Mouse (Mus musculus) gastrocnemius, postnatal 36 days (tissue): Measurements from ENCODE around the gene Arl5b. TPM values are rescaled to one million over a fixed set of nuclear protein-coding genes. Genes with fewer than 3 reads are reported as not detected.

ENCODE experiments used
- DNase-seq, 2 experiments: peaks; one replicate each; pipeline ENCODE4 v3.0.0; 2022
- intact Hi-C: fragments of 180-260 bp; cut with DNase I; formaldehyde crosslinking; loops from one replicate; pipeline ENCODE4 v1.15.1; 2025
- long read RNA-seq, 2 experiments: library from polyadenylated mRNA; stranded (forward); transcript quantifications; one replicate each; pipeline ENCODE4 v2.0.0; 2021
- total RNA-seq, 2 experiments: library from RNA; stranded (reverse); gene quantifications; 2 replicates each; pipeline ENCODE4 v1.2.3; 2021

Arl5b gene
- total RNA-seq, result 10 to 100 TPM; 15.7 to 22.4 TPM
- long read RNA-seq, experiment 1, partial matches to known transcripts, result 0 of 4 reads
- long read RNA-seq, experiment 1, other reads (novel, unspliced or antisense), result 4 of 4 reads
- long read RNA-seq, experiment 2, partial matches to known transcripts, result 0 of 4 reads
- long read RNA-seq, experiment 2, other reads (novel, unspliced or antisense), result 4 of 4 reads

DNA sequence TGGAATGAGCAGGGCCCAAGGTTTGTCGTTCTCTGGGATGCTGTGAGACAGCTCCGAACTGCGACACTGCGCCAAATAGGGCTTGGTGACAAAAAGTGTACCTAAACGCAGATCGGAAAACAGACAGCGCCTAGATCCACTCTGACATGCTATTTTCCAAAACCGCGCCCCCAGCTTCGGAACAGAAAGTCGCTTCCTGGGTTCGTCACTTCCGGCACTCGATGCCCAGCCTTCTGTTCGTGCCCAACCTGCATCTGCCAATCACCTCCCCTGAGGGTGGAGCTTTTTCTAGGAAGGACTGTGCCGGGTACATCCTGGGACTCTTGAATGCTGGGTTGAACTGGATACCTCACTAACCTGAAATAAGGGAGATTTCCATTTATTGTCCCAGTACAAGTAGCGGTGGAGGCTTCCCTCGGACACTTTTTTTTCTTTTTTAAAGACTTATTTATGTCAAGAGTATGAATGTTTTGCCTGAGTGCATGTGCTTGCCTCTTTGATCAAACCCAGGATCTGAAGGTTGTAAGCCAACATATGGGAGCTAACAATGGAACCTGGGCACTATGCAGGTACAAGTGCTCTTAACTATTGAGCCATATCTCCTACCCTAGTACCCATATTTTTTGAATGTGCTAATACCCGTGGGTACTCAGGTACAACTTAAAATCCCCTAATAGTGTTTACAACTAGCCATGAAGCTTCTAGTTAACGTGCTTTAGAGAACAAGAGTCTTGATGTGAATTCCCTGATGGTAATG lies at the start of gene Arl5b:
TSS of gene Arl5b (plus strand) at position 279 of the 757 bp plus-strand sequence.
- intact Hi-C loops, result no loop called here
- peak; percentile 91 to 95 for DNase-seq

DNA sequence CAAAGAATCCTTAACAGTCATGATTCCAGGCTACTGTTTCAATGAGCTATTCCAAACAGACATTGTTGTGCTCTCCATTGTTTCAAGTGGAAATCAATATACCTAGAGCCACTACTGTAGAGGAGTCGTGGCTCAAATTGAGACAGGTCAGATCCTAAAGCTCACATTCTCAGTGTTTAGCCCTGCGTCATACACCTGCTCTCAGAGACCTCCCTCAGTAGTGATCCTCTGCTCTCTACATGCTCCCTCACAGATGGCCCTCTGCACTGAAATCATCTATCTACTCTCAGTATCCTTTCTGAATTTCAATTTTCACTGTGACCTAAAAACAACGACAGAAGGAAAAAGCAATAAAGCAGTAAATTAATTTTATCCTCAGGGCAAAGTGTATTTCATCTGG lies 41.7 kb upstream of the Arl5b start:
- DNase-seq, result no peak
- intact Hi-C loops, result no loop called here

DNA sequence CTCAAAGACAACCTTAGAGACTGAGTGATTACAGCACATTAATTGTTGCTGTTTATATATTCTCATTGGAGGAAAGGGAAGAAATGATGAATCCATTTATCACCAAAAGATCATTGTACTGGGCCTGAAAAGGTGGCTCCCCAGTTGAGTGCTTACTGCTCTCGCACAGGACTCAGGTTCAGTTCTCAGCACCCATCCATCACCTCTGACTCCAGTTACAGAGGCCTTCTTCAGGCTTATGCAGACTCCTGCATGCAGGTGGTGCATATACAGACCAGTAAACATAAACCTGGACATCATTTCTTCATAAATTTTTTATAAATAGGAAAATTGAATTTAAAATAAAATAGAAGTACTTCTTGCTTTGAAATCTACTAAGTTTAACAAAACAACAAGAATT lies 41.1 kb upstream of the Arl5b start:
- intact Hi-C loops, result no loop called here
- DNase-seq, result no peak

DNA sequence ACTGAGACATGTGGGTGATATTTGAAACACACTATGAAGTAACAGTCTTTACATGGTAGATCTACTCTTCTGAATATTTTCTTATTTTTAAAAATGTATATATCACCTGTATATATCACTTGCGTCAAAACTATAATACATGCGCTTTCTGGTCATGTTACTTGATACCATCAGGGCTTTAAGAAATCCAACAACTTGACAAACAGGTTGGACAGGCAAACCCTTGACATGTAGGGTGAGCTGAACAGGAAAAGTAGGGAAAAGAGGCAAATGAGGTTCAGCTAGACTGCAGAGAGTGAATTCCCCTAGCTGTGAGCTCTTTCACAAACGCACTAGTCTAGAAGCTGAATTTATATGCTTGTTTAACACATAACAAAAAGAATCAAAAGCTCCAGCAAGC lies 22.4 kb upstream of the Arl5b start:
- DNase-seq, result no peak
- intact Hi-C loops, result no loop called here

DNA sequence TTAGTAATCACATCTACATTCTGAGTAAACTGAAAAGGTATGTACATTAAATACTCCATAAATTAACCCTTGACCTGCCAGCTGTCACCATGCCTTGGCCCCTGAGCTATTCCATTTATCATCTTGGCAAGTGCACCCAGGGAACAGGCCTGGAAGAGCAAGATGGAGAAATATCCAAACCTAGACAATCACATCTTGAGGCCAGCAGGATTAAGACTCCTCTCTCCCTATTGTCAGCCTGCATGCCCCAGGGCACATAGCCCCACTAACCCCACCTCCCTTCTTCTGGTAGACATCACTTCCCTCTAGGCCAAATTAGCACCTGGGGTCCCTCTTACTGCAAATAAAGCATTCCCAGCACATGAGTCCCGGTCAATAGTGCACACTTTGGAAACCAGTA lies 21.4 kb upstream of the Arl5b start:
- intact Hi-C loops, result no loop called here
- DNase-seq, result no peak

DNA sequence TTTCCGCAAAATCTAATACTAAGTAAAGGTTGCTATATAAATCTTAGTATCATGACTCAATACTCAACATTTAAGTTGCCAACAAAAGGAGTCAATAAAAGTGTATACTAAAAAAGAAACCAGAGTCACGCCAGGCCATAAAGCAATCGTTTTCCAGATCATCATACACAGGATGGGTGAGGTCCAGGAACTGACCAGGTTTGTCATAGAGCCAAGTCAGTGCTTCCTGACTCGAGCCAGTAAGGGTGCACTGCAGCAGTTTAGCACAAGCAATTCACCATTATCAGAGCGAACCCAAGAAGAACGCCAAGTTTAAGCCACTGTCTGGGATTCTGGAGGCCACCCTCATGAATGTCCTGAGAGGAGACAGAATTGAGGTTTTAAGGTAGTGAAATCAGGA lies 10.5 kb upstream of the Arl5b start:
- intact Hi-C loops, result no loop called here
- DNase-seq, result no peak

DNA sequence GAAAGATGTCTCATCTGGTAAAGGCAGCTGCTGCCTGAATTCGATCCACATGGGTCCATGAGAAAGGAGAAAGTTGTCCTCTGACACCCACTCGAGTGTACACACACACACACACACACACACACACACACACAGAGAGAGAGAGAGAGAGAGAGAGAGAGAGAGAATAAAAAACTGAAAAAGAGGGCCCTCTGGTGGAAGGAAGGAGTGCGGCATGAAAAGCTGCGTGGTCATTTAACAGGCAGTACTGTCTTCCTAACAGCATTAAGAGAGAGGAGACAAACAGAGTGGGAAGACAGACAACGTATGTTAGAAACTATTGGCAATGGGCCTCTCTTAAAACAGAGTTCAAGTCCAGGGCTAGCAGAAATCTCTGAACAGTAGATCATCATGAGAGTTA lies 8.9 kb upstream of the Arl5b start:
- no peak for DNase-seq
- intact Hi-C loops, result no loop called here

DNA sequence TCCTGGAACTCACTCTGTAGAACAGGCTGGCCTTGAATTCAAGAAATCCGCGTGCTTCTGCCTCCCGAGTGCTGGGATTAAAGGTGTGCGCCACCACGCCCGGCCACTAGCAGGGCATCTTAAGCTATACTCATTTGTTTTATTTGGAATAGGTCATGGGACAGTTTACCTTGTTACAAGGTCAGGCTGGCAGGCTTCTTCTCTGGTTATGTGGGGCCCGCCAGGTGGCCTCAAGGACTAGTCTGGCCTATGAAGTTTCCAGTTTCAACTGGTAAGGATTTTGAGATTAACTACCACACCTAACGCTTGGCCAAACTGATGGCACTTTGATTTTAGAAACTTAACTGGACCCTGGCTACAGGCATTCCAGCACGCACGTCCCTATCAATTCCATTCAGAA lies 5.3 kb downstream of the Arl5b start:
- intact Hi-C loops, result no loop called here
- no peak for DNase-seq

DNA sequence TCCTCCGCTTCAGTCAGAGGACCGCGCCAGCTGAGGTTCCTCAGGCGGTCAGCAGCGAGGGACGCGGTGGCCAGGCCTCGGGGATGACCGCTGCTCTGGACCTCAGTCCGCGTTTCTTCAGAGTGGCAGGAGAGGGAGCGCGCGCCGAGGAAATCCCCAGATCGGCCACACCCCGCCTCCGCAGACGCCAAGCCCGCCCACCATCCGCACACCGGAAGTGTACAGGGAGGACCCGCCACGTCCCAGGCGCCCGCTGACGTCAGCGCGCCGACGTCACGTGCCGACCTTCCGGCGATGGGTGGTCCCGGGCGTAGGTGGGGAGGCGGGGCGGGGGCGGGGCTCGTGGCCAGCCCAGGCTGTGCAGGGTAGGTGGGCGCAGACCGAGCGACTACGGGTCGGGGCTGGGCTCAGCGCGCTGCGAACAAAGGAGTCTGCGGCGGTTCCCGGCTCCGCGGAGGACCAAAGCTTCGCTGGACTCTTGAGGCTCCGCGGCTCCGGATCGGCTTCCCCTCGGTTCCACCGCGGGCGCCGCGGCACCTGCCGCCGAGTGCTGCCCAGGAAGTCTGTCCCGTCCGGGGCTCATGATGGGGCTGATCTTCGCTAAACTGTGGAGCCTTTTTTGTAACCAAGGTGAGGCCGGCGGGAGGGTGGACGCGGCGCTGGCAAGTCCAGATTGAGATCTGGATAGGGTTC lies 5.9 kb downstream of the Arl5b start, which contains the start of gene Nsun6:
TSS of gene Nsun6 (minus strand) at position 125 of the 693 bp plus-strand sequence.
- intact Hi-C loops, result no loop called here
- DNase-seq, result peak; percentile 92 to 98

DNA sequence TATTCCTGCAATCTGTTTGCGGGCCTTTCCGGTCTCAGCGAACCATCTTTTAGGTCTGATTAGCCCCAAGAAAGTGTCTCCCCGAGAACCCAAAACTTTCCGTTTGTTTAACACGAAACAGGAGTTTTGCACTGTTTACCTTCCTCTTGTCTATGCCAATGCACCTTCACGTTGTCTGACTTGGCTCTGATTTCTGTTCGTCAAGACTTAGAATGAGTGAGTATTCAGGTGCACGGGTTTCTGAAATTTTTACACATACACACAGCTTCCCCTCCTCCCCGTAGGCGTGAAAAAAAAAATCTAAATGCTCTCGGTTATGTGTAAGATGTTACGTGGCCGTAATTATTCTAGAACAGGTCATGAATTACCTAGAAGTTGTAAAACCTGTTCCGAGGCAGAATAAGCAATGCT lies 6.6 kb downstream of the Arl5b start:
- intact Hi-C loops, result no loop called here

DNA sequence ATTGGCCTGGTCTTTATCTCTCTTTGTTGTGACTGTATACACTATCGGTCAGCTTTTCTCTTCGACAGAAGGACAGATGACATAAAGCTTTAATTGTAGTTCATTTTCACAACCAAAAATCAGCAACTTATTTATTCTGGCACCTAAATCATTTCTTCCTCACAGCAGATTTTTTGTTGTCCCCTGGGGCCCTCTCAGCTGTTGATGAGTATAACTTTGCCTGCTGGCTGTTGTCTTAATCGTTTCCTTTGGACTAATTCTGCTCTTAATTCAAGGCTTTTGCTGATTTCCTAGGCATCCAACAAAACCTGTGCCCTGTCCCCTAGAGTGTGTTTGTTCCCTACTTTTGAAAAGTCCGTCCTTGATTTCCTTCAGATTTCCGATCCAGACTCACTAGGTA lies 9.0 kb downstream of the Arl5b start:
- DNase-seq, result peak in 1 of 2 experiments; percentile 15
- intact Hi-C loops, result no loop called here

More for the DNA sequence above, 6.6 kb downstream of the Arl5b start:
- no peak for DNase-seq

DNA sequence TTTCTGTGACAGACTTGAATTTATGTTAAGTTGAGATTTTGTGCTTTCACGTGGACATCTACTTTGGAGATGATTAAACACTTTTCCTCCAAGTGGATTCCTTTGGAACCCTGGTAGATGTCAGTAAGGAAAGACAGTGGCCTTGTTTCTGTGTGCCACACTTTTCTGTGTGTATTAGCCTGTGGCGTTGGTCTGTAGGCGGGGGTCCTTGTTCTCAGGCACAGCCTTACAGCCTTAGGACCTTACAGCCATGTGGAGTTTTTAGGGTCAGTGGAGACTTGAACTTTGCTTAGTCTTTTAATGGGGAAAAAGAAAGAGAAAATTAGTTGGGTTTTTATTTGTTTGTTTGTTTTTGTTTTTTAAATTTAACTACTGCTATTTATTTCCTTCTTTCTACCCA lies 11.7 kb downstream of the Arl5b start:
- intact Hi-C loops, result no loop called here
- no peak for DNase-seq

DNA sequence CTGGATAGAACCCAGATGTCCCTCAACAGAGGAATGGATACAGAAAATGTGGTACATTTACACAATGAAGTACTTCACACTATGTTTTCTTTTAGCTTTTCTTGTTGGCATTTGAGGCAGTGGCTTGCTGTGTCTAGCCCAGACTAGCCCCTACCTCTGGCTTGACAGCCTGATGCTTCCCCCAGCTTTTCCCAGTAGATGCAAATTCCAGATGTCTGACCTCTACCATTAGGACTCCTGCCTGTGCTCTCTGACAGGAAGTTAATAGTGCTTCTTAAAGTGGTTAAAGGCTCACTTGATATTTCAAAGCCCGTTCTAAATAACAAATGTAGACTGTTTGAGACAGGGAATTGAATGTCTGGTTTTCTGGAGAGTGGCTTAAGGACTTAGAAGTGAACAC lies 14.6 kb downstream of the Arl5b start:
- no peak for DNase-seq
- intact Hi-C loops, result no loop called here

DNA sequence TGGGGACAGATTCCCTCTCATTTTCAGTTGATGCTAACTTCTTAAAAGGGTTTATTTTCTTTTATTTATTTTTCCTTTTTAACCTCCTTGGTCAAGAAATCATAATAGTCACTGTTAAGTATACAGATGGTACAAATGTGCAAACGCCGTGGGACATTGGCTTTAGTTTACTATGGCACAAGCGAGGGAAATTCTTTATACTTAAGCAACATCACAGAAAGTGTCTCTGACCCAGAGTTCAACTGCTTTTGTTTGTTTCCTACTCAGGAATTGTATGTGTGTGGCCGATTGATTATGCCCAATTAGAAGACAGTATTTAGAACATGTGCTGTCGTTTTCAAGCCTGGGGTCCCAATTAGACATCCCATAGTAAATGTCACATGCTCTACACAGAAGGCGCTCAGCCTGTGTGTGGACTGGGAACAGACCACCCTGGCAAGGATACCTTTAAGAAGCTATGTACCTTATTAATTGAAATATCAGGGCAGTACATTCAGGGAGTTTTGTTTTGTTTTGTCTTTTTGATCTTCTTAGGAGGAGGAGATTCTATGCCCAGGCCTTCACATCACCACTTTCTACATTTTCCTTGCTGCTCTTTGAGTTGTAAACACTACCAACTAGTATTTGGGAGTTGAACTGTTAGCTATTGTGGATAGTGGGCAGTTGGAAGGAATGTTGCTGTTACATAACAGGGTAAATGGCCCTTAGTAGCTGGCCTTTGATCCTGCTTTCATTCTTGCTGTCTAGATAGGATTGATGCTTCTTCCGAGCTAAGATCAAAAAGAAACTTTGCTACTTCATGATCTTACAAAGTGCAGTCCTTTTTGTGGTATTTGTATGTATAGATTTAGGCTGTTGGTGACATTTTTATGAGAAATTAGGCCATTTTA lies 15.4 kb downstream of the Arl5b start:
- intact Hi-C loops, result no loop called here
- no peak for DNase-seq

DNA sequence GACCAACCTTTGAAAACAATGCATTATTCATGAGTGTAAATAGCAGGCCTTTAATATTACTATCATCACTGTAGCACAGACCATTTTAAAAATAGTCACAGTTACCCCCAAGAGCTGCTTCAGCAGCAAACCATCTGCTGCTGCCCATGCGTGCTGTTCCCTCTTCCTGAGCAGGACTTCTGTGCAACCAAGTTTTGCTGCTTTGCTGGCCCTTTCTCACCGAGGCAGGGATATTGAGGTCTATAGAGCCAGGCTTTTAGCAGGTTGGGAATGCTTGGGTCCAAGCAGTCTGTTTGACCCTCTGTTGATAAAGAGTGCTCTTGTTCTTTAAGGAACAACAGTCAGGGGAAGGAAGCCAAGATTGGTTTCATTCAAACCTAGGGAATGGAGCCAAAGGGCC lies 16.3 kb downstream of the Arl5b start:
- no peak for DNase-seq
- intact Hi-C loops, result no loop called here

DNA sequence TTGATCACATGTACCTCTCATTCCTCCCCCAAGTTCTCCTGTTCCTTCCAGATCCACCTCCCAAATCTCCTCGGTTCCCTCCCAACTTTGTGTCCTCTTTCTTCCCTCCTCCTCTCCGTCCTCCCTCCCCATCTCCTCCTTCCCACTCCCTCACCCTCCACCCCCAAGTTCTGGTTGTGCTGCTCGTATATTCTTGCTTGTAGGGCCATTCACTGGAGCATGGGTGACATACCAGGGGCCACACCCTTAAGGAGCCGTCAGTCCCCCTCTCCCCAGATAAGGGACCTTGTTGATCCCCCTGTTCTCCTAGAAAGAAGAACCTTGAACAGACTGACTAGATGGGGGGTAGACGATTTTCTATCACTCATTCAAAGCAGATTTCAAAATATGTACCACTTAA lies 17.9 kb downstream of the Arl5b start:
- no peak for DNase-seq
- intact Hi-C loops, result no loop called here

DNA sequence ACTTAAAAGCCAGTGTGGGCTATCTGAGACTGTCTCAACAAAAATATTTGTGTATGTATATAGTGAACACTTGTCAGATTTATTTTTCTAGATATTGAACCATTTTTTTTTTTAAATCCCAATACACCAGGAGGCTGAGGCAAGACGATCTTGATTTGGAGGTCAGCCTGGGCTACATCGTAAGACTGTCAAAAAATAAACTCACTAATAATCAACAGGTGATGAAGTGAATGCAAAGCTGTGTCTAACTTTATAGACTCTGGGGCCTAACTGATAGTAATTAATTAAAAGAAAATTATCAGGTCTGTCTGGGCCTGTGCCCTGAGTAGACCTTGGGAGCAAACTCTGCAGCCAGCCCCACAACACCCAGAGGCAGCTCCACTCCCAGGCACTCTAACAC lies 34.5 kb downstream of the Arl5b start:
- DNase-seq, result no peak
- intact Hi-C loops, result no loop called here

DNA sequence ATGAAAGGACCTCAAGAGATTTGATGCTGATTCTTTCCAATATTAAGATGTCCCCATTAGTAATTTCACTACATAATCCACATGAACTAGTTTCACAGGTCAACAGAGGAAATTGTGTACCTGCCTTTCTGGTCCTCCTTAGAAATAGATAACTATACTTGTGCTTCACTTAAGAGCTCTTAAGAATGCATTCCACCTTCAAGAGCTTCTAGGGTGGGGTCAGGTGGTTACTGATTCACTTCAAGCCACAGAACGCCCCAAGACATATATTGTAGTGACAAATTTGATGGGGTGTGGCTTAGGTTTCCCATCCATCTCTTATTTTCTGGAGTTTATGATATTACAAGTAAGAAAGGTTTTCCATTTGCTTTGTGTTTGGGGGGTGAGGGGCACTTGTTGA lies 38.1 kb downstream of the Arl5b start:
- intact Hi-C loops, result no loop called here
- no peak for DNase-seq

DNA sequence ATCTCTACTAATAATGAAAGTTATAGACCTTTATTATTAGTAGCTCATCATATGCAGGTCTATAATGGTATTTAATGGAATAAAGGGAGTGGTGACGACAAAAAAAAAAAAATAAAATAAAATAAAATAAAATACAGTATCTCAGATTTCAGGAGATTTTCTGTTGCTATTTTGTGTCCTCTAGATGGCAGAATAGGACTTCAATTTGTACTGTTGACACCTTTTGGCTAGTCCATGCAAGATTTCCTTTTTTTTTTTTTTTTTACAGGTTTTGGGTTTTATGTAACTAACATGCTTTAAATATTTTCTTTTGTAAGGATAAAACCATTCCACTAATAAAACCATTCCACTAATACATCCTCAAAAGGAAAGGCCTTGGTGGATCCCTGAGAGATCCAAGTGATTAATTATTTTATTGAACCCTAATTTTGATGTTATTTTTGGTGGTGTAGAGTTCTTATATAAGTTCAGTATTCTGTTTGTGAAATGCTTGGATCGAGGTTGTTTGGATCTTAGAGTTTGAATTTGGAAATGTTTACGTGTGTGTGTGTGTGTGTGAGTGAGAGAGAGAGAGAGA lies 47.4 kb downstream of the Arl5b start:
- DNase-seq, result no peak
- intact Hi-C loops, result no loop called here

DNA sequence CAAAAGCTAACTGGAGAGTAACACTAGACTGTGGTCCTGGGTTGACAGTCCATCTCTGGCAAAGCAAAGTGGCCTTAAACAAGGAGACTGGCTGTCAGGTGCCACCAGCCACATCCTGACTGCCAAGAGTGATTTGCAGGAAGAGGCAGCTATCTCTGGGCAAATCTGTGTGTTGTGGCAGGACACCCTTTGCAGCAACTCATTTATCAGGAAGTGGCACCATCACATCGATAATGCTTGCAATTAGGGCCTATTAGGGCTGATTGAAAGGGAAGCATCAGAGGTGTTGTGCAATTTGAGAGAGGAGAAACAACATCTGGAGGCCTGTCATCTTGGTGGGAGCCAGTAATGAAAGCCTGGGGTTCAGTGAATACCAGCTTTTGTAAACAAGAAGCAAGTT lies 55.2 kb downstream of the Arl5b start:
- intact Hi-C loops, result no loop called here
- no peak for DNase-seq

DNA sequence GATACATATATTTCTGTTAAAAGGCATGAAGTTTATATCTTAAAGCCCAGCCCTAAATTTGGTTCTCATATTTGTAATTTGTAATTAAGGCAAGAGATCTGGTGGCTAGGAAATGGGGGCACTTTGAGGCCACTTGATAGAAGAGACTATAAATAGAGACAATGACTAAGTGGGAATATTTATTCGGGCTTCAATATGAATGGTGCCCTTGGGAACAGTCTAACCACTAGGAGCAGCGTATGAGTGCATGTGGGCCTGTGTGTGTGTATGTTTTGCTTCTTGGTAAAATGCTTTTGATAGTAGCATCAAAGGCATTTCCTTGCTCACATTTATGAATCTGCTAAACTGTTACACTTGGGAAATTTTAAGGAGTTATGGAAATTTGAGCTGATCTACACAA lies 62.1 kb downstream of the Arl5b start:
- DNase-seq, result no peak
- intact Hi-C loops, result no loop called here
